Mouse (Mus musculus) testis, adult 10 weeks (tissue): ENCODE measurements around the gene Obox2. TPM values are rescaled to one million over a fixed set of nuclear protein-coding genes. Genes with fewer than 3 reads are reported as not detected.

Source experiments
- polyA plus RNA-seq: library from polyadenylated mRNA; stranded (reverse); fragments of 350-450 nt; fragmentation: Illumina TruSeq; extraction: RNeasy Lipid Tissue Mini Kit (QIAGEN cat#74804); gene quantifications from one replicate; pipeline ENCODE4 v1.2.3, GENCODE M21; 2014; ENCODE audit warnings: low read depth, low replicate concordance

The Obox2 gene
- polyA plus RNA-seq: not detected

GRCm38 (mm10) chr7:15388421-15388998 is at the start of gene Obox2, which contains the start of gene Obox1:
Gene Obox2 (plus strand): TSS chr7:15388721.
Gene Obox1 (plus strand): TSS chr7:15388948.

Other genes with a start within 250 kb of the Obox2 start
- gene Obox1, start 227 bp downstream of the Obox2 start, polyA plus RNA-seq: not detected